Mouse (Mus musculus) C2C12 (cell line): Measurements from ENCODE around the gene Kcnt1. TPM values are rescaled to one million over a fixed set of nuclear protein-coding genes. Genes with fewer than 3 reads are reported as not detected.

Source experiments
- H3K27me3 ChIP-seq: one replicate; pipeline ENCODE4 v1.6.1; 2011; ENCODE audit not compliant: control insufficient read depth, insufficient read depth, insufficient read length
- H3K36me3 ChIP-seq: one replicate; pipeline ENCODE4 v1.6.1; 2011; ENCODE audit not compliant: control insufficient read depth, insufficient read depth
- H3K4me3 ChIP-seq: one replicate; pipeline ENCODE4 v1.5.1; 2011; ENCODE audit warnings: mild to moderate bottlenecking, control low read depth; ENCODE audit not compliant: poor library complexity, insufficient read depth, severe bottlenecking
- H3K79me2 ChIP-seq: one replicate; pipeline ENCODE4 v1.6.1; 2011; ENCODE audit not compliant: control insufficient read depth, insufficient read depth
- H3K79me3 ChIP-seq: one replicate; pipeline ENCODE4 v1.6.1; 2011; ENCODE audit warnings: low read depth, control low read depth
- H3ac ChIP-seq: one replicate; pipeline ENCODE3; 2011; ENCODE audit warnings: low read depth; ENCODE audit not compliant: control insufficient read depth, insufficient read length
- CEBPB ChIP-seq: IDR thresholded peaks from one replicate; pipeline ENCODE4 v1.6.1; 2011; ENCODE audit warnings: low read depth, mild to moderate bottlenecking, control low read depth, moderate library complexity
- CTCF ChIP-seq: IDR thresholded peaks from one replicate; pipeline ENCODE4 v1.5.1; 2011; ENCODE audit not compliant: control insufficient read depth, insufficient read depth, insufficient read length
- FOSL1 ChIP-seq: IDR thresholded peaks from one replicate; pipeline ENCODE4 v1.8.0; 2011; ENCODE audit warnings: mild to moderate bottlenecking, low read length; ENCODE audit not compliant: poor library complexity, insufficient read depth, severe bottlenecking
- MAX ChIP-seq: IDR thresholded peaks from one replicate; pipeline ENCODE4 v1.6.1; 2011; ENCODE audit warnings: mild to moderate bottlenecking, control low read depth
- MYOD1 ChIP-seq: IDR thresholded peaks from one replicate; pipeline ENCODE4 v1.6.1; 2011; ENCODE audit warnings: low read depth; ENCODE audit not compliant: control insufficient read depth, insufficient read length
- MYOG ChIP-seq: IDR thresholded peaks from one replicate; pipeline ENCODE4 v1.6.1; 2011; ENCODE audit not compliant: control insufficient read depth, insufficient read length; ENCODE audit errors: extremely low read depth
- USF1 ChIP-seq: IDR thresholded peaks from one replicate; pipeline ENCODE4 v1.6.1; 2011; ENCODE audit warnings: low read depth, mild to moderate bottlenecking, control low read depth, moderate library complexity
- polyA plus RNA-seq: library from polyadenylated mRNA; unstranded; fragments of >200 nt; fragmentation: generic; extraction: Trizol; gene quantifications from one replicate; pipeline ENCODE4 v1.2.1, GENCODE M21; 2012; ENCODE audit warnings: missing spikeins

Gene Kcnt1
- polyA plus RNA-seq, 1 experiment: not detected

DNA sequence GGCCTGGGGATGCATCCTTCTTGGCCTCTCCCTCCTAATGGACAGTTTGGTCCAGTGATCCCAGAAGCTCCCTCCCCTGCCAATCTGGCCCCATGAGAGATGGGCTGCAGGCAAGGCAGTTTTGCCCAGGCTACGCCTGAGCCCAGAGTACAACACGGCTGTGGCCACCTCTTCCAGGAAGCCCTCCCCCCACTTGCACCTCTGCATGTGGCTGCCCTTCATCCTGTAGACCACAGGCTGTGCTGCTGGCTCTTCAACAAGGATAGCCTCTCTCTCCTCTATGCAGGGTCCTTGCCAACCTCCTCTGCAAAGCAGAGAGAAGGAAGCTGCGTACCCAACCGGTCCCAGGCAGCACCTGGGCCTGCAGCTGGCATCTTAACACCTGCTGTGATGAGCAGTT lies 15.5 kb downstream of the Kcnt1 start:
- peaks cover 33% of the 10 kb centered on the region for H3K27me3 ChIP-seq
- TF ChIP-seq CEBPB: no peak
- TF ChIP-seq FOSL1: no peak
- TF ChIP-seq USF1: no peak
- TF ChIP-seq CTCF: no peak
- TF ChIP-seq MYOG: no peak
- no peak for TF ChIP-seq MAX
- TF ChIP-seq MYOD1: no peak
- H3K4me3 ChIP-seq: no peak overlapping the region
- no peaks in the 10 kb centered on the region for H3K36me3 ChIP-seq
- H3ac ChIP-seq: no peak overlapping the region
- H3K79me3 ChIP-seq: no peaks in the 10 kb centered on the region
- H3K79me2 ChIP-seq: no peaks in the 10 kb centered on the region

DNA sequence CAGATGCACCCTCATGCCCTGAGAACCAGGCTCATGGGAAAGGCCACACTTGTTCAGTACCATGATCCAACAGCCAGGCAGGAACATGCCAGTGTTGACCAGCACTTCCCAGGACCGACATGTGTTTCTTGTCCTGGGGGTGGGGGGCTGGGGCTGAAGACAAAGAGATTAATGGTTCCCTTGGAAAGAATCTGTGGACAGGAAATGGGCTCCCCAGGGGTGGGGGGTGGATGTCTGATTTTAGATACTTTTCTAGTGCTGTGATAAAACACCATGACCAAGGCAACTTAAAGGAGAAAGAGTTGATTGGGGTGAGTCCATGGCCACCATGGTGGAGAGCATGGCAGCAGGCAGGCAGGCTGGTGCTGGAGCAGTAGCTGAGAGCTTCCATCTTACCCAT lies 18.7 kb downstream of the Kcnt1 start:
- no peak overlapping the region for H3ac ChIP-seq
- TF ChIP-seq USF1: no peak
- TF ChIP-seq CTCF: no peak
- no peak for TF ChIP-seq FOSL1
- TF ChIP-seq CEBPB: no peak
- TF ChIP-seq MAX: no peak
- no peak for TF ChIP-seq MYOG
- TF ChIP-seq MYOD1: no peak
- no peaks in the 10 kb centered on the region for H3K79me3 ChIP-seq
- H3K36me3 ChIP-seq: no peaks in the 10 kb centered on the region
- no peaks in the 10 kb centered on the region for H3K79me2 ChIP-seq
- no peak overlapping the region for H3K4me3 ChIP-seq
- H3K27me3 ChIP-seq: peaks cover 29% of the 10 kb centered on the region

DNA sequence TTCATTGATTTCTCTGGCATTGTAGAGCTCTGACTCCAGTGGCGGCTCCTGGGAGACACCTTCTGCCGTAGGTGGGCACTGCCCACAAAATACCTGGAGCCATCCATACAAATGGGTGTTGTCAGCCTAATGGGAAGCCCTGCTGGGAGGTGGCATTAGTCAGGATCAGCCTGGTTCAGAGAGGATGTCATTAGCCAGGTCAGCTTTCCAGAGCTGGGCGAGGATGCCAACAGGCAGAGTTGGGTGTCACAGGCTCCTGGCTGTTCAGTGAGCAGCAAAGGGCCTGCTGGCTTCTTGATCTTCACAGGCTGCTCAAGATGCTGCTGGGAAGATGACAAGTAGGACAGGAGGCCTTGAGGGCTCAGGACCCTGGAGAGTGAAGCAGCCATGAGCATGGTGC lies 21.2 kb downstream of the Kcnt1 start:
- TF ChIP-seq FOSL1 (no peak), MYOG (no peak), CTCF (no peak), MYOD1 (no peak), MAX (no peak), USF1 (no peak), CEBPB (no peak)
- Histone ChIP-seq H3ac (no peak overlapping the region), H3K79me3 (no peaks in the 10 kb centered on the region), H3K36me3 (no peaks in the 10 kb centered on the region), H3K4me3 (no peak overlapping the region), H3K79me2 (no peaks in the 10 kb centered on the region), H3K27me3 (peaks cover 15% of the 10 kb centered on the region)

DNA sequence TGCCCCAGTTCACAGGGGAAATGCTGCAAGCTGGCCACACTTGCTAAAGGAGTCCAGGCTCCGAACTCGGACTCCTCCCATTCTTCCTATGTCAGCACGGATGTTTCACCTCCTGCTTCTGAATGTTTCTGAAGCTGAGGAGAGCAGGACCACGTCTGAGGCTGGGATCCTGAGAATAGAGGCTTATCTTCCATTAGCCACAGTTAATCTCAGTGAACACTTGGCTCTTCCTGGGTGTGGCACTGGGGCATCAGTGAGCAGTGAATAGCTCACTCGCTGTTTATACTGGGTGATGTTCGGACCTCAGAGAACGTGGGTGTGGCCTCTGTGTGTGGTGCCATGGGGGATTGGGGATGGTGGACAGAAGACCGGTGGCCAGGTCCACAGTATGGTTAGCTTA lies 23.7 kb downstream of the Kcnt1 start:
- Histone ChIP-seq H3K27me3 (peaks cover 31% of the 10 kb centered on the region), H3K79me2 (no peaks in the 10 kb centered on the region), H3K36me3 (no peaks in the 10 kb centered on the region), H3K79me3 (no peaks in the 10 kb centered on the region), H3K4me3 (no peak overlapping the region), H3ac (no peak overlapping the region)
- TF ChIP-seq MYOG: no peak

DNA sequence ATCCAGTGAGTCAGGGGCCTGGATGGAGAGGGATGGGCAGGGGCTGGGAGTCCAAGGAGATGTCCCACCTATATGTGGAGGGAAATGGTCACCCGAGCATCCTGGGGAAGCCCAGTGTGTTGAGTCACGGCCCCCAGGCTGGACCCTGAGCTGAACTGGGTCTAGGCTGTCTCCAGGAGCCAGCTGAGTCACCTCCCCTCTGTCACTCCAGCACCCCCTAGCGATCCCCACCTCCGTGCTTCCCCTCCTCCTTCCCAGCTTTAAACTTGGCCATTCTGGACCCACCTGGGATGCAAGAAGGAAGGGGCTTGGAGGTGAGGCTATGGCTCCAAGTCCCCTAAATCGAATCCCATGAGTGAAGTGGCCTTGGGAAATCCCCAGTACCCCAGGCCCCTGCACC lies 24.6 kb downstream of the Kcnt1 start:
- no peak overlapping the region for H3K4me3 ChIP-seq
- H3K27me3 ChIP-seq: peaks cover 38% of the 10 kb centered on the region
- no peaks in the 10 kb centered on the region for H3K79me2 ChIP-seq
- no peak overlapping the region for H3ac ChIP-seq
- H3K36me3 ChIP-seq: no peaks in the 10 kb centered on the region
- TF ChIP-seq CTCF (no peak), MAX (no peak), FOSL1 (no peak), MYOG (no peak), MYOD1 (no peak), USF1 (no peak), CEBPB (no peak)
- H3K79me3 ChIP-seq: no peaks in the 10 kb centered on the region

DNA sequence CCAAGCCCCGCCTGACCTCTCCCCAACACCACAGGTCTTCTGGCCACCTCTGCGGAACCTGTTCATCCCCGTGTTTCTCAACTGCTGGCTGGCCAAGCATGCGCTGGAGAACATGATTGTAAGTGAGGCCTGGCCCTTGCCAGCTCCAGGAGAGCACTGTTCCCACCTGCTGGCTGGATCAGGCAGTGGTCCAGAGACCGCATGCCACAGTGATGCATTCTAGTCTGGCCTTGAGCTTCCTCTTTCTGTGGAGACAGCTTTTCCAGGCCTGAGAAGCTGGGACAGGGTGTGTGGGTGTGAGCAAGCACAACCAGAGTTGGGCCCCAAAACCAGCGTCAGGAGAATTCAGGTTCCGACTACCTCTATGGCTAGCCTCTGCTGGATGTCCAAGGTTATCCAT lies 28.9 kb downstream of the Kcnt1 start:
- Histone ChIP-seq H3K36me3 (no peaks in the 10 kb centered on the region), H3ac (no peak overlapping the region), H3K79me3 (no peaks in the 10 kb centered on the region), H3K27me3 (peaks cover 55% of the 10 kb centered on the region), H3K79me2 (no peaks in the 10 kb centered on the region), H3K4me3 (no peak overlapping the region)
- TF ChIP-seq CTCF: no peak
